Mouse (Mus musculus) forebrain, embryonic 13.5 days (tissue): Measurements from ENCODE around the gene Ablim1. TPM values are rescaled to one million over a fixed set of nuclear protein-coding genes. Genes with fewer than 3 reads are reported as not detected.

Experiments used
- ATAC-seq: fragments of 200-750 bp; cut with Nextera tagmentation; 2 replicates; pipeline ENCODE4 v1.8.0; 2017
- H3K27ac ChIP-seq: fragments of 300-500 bp; sonication (generic); 2 replicates; pipeline ENCODE4 v1.5.1; 2015; ENCODE audit warnings: inconsistent platforms, mild to moderate bottlenecking, moderate library complexity
- H3K27me3 ChIP-seq: fragments of 300-500 bp; sonication (generic); 2 replicates; pipeline ENCODE4 v1.6.1; 2015; ENCODE audit warnings: mild to moderate bottlenecking, inconsistent platforms
- H3K36me3 ChIP-seq: fragments of 300-500 bp; sonication (generic); 2 replicates; pipeline ENCODE4 v1.6.1; 2015; ENCODE audit warnings: mild to moderate bottlenecking, inconsistent platforms; ENCODE audit not compliant: poor library complexity, severe bottlenecking
- H3K4me1 ChIP-seq: fragments of 300-500 bp; sonication (generic); 2 replicates; pipeline ENCODE4 v1.6.1; 2015; ENCODE audit warnings: inconsistent platforms
- H3K4me2 ChIP-seq: fragments of 300-500 bp; sonication (generic); 2 replicates; pipeline ENCODE4 v1.6.1; 2015; ENCODE audit warnings: inconsistent platforms, mild to moderate bottlenecking, moderate library complexity
- H3K4me3 ChIP-seq: fragments of 300-500 bp; sonication (generic); 2 replicates; pipeline ENCODE4 v1.5.1; 2015; ENCODE audit warnings: mild to moderate bottlenecking, inconsistent platforms
- H3K9ac ChIP-seq: fragments of 300-500 bp; sonication (generic); 2 replicates; pipeline ENCODE4 v1.6.1; 2015; ENCODE audit warnings: mild to moderate bottlenecking, inconsistent platforms
- H3K9me3 ChIP-seq: fragments of 300-500 bp; sonication (generic); replicated peaks from 2 replicates; pipeline ENCODE4 v1.6.1; 2016; ENCODE audit warnings: inconsistent platforms
- WGBS: fragments of 180-500 bp; shearing (Covaris S2); methylation state at CpG from one replicate; pipeline ENCODE4 v1.1.7; 2015; 5-methylcytosine and 5-hydroxymethylcytosine counted together
- polyA plus RNA-seq: library from polyadenylated mRNA; unstranded; fragments of >200 nt; fragmentation: Nextera tagmentation; extraction: Ambion mirVana; gene quantifications from 2 replicates; pipeline ENCODE4 v1.2.1, GENCODE M21; 2015

Ablim1 gene
- polyA plus RNA-seq, 1 experiment from 2014 or later: 16.5 TPM

DNA sequence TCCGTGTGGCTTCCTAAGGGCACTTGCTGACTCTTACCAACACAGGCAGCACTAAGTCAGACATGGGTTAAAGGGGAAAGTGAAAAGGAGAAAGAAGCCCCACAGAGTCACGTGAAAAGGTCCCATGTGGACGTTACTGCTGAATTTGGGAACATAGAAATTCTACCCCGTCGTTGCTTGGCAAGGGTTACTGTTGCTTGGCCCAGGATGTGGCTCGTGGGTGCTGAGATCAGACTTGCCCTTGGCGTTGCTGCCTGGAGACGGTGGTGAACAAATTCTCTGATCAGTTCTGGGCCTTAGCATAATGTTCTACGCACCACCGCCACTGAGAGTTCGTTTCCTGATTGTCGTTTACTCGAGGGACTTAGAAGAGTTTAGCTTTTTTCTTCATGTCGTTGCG, 277.9 kb downstream of the Ablim1 start:
- Histone ChIP-seq H3K27ac (no peak overlapping the region), H3K27me3 (no peaks in the 10 kb centered on the region), H3K4me2 (no peak overlapping the region), H3K36me3 (peaks cover 3% of the 10 kb centered on the region; the same call in 1 of the 2 replicates), H3K4me3 (no peak overlapping the region), H3K9ac (no peak overlapping the region), H3K4me1 (no peaks in the 10 kb centered on the region), H3K9me3 (no peaks in the 10 kb centered on the region)
- WGBS: 88% methylated on average over 15 of the region's 15 CpGs
- no peak for ATAC-seq

GRCm38 (mm10) chr19:57031582-57031981, 283.1 kb downstream of the Ablim1 start:
- H3K9me3 ChIP-seq: no peaks in the 10 kb centered on the region
- no peaks in the 10 kb centered on the region for H3K27me3 ChIP-seq
- no peak overlapping the region for H3K27ac ChIP-seq
- no peaks in the 10 kb centered on the region for H3K4me1 ChIP-seq
- no peak for ATAC-seq
- H3K36me3 ChIP-seq: no peaks in the 10 kb centered on the region
- no peak overlapping the region for H3K4me3 ChIP-seq
- no peak overlapping the region for H3K4me2 ChIP-seq
- 74% methylated on average over 4 of the region's 4 CpGs for WGBS
- no peak overlapping the region for H3K9ac ChIP-seq

DNA sequence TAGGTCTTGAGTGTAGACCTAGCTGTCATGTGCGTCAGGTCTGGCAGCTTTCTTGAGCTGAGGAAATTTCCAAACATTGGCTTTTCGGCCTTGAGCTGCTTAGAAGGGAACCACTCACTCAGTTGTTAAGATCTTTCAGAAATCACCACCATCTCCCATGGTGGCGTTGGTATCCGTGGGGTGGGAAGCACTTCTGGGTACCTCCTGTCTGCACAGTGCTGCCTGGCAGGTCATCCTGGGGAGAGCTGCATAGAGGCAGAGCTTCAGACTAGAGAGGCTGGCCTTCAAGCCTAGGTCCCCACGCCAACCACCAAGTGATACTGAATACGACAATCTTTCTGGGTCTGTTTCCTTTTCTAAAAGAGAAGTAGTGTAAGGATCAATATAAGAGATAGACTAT, 285.3 kb downstream of the Ablim1 start:
- no peak overlapping the region for H3K4me3 ChIP-seq
- H3K36me3 ChIP-seq: no peaks in the 10 kb centered on the region
- H3K27ac ChIP-seq: no peak overlapping the region
- no peaks in the 10 kb centered on the region for H3K4me1 ChIP-seq
- H3K9me3 ChIP-seq: no peaks in the 10 kb centered on the region
- H3K27me3 ChIP-seq: no peaks in the 10 kb centered on the region
- H3K4me2 ChIP-seq: no peak overlapping the region
- no peak for ATAC-seq
- 97% methylated on average over 6 of the region's 6 CpGs for WGBS
- H3K9ac ChIP-seq: no peak overlapping the region

GRCm38 (mm10) chr19:57028327-57029179, 286.2 kb downstream of the Ablim1 start:
- H3K4me2 ChIP-seq: no peak overlapping the region
- no peaks in the 10 kb centered on the region for H3K36me3 ChIP-seq
- no peak overlapping the region for H3K9ac ChIP-seq
- H3K27ac ChIP-seq: no peak overlapping the region
- no peaks in the 10 kb centered on the region for H3K27me3 ChIP-seq
- H3K9me3 ChIP-seq: no peaks in the 10 kb centered on the region
- H3K4me1 ChIP-seq: no peaks in the 10 kb centered on the region
- H3K4me3 ChIP-seq: no peak overlapping the region
- ATAC-seq: no peak
- 35% methylated on average over 8 of the region's 8 CpGs for WGBS

- ATAC-seq: no peak
- Histone ChIP-seq H3K4me3 (no peak overlapping the region), H3K9ac (no peak overlapping the region), H3K9me3 (no peaks in the 10 kb centered on the region), H3K36me3 (no peaks in the 10 kb centered on the region), H3K4me2 (no peak overlapping the region), H3K27me3 (no peaks in the 10 kb centered on the region), H3K4me1 (no peaks in the 10 kb centered on the region), H3K27ac (no peak overlapping the region)
- 84% methylated on average over 4 of the region's 4 CpGs for WGBS
These were observed 288.2 kb downstream of the Ablim1 start for GRCm38 (mm10) chr19:57026501-57026900.

DNA sequence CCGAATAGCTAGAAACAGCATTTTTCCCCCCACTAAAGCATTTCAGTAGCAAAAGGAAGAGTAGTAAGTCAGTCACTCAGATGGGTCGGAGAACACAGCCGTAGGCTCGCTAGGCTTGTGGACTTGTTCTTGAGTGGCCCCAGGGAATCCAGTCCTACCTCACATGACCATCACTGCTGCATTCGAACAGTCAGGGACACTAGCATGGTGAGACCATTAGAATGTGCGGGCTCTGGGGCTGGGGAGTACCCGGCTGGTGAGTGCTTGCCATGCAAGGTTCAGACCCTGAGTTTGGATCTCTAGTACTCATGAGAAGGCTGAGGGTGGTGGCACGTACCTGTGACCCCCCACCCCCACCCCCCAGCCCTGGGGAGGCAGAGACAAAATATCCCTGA, 296.9 kb downstream of the Ablim1 start:
- ATAC-seq: no peak
- 83% methylated on average over 8 of the region's 8 CpGs for WGBS
- no peak overlapping the region for H3K9ac ChIP-seq

DNA sequence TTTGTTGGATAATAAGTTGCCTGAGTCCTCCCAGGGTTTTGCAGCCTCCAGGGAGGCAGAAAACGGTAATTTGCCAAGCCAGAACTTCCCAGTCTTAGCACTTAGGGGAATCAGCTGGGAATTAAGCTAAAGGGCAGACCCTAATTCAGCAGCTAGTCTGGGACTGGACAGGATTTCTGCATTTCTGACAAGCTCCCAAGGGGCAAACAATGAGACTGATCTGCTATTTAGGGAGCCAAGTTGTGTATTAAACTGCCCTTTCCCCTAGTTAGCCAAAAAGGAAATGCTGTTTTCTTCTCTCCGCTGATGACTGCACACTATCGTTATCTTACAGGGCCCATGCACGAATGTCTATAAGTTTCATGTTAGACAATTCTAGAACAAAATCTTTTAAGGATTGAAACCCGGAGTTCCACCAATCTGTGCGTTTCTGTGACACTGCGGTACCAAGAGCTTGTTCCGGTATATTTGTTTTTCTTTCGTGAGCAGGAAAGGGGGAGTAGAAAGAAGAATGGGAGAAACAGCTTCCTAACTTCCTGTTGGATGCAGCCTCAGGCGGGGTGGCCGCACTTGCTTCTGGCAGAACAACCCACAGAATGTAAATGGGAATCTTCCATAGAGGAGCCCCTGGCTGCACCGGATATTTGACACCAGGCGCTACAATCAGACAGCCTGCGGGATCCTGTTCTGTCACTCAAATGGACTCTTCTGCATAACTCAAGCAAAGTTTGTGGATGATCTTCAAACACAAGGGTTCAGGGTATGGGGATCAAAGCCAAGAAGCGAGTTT, 297.5 kb downstream of the Ablim1 start:
- WGBS: 63% methylated on average over 15 of the region's 15 CpGs
- no peak overlapping the region for H3K27ac ChIP-seq
- H3K36me3 ChIP-seq: no peaks in the 10 kb centered on the region
- ATAC-seq: no peak
- H3K4me2 ChIP-seq: no peak overlapping the region
- H3K27me3 ChIP-seq: no peaks in the 10 kb centered on the region
- H3K4me1 ChIP-seq: no peaks in the 10 kb centered on the region
- no peaks in the 10 kb centered on the region for H3K9me3 ChIP-seq
- no peak overlapping the region for H3K9ac ChIP-seq
- no peak overlapping the region for H3K4me3 ChIP-seq

More for the DNA sequence above, 296.9 kb downstream of the Ablim1 start:
- Histone ChIP-seq H3K27me3 (no peaks in the 10 kb centered on the region), H3K27ac (no peak overlapping the region), H3K36me3 (no peaks in the 10 kb centered on the region), H3K4me1 (no peaks in the 10 kb centered on the region), H3K4me3 (no peak overlapping the region), H3K9me3 (no peaks in the 10 kb centered on the region), H3K4me2 (no peak overlapping the region)

- 89% methylated on average over 3 of the region's 3 CpGs for WGBS
- Histone ChIP-seq H3K9ac (no peak overlapping the region), H3K27me3 (peaks cover 3% of the 10 kb centered on the region), H3K4me2 (no peak overlapping the region), H3K9me3 (no peaks in the 10 kb centered on the region), H3K27ac (no peak overlapping the region), H3K36me3 (no peaks in the 10 kb centered on the region), H3K4me3 (no peak overlapping the region), H3K4me1 (no peaks in the 10 kb centered on the region)
- ATAC-seq: no peak
These were observed 299.9 kb downstream of the Ablim1 start for GRCm38 (mm10) chr19:57014808-57015207.

DNA sequence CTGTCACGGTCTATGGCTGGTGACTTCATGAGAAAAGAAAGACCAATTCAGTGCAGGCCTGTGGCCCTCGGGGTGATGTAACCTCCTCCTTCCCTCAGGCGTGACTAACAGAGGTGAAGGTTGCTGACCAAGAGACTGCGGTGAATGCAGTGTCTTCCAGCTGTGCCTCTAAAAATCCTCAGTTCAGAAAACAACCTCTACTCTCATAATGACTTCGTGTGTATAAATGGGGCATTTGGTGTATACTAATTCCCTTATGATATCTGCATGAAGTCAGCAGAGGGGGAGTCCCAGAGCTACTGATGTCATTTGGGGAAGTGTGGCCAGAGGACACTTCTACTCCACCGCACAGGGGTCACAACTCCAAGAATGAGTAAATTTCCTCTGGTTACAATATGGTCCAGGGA, 301.4 kb downstream of the Ablim1 start:
- Histone ChIP-seq H3K4me2 (no peak overlapping the region), H3K9me3 (no peaks in the 10 kb centered on the region), H3K36me3 (no peaks in the 10 kb centered on the region), H3K4me3 (no peak overlapping the region), H3K4me1 (peaks cover 4% of the 10 kb centered on the region), H3K9ac (no peak overlapping the region), H3K27me3 (peaks cover 17% of the 10 kb centered on the region), H3K27ac (no peak overlapping the region)
- 59% methylated on average over 6 of the region's 6 CpGs for WGBS
- no peak for ATAC-seq

GRCm38 (mm10) chr19:57012068-57012467, 302.7 kb downstream of the Ablim1 start:
- Histone ChIP-seq H3K27ac (no peak overlapping the region), H3K9ac (no peak overlapping the region), H3K4me3 (no peak overlapping the region), H3K4me1 (peaks cover 15% of the 10 kb centered on the region), H3K27me3 (peaks cover 29% of the 10 kb centered on the region), H3K9me3 (no peaks in the 10 kb centered on the region), H3K4me2 (no peak overlapping the region), H3K36me3 (no peaks in the 10 kb centered on the region)
- WGBS: 71% methylated on average over 3 of the region's 3 CpGs
- no peak for ATAC-seq

GRCm38 (mm10) chr19:57010064-57010463, 304.7 kb downstream of the Ablim1 start:
- no peak overlapping the region for H3K4me2 ChIP-seq
- no peak overlapping the region for H3K4me3 ChIP-seq
- H3K9me3 ChIP-seq: no peaks in the 10 kb centered on the region
- no peak for ATAC-seq
- no peak overlapping the region for H3K9ac ChIP-seq
- peaks cover 39% of the 10 kb centered on the region for H3K27me3 ChIP-seq
- peaks cover 15% of the 10 kb centered on the region for H3K4me1 ChIP-seq
- no peak overlapping the region for H3K27ac ChIP-seq
- H3K36me3 ChIP-seq: no peaks in the 10 kb centered on the region
- WGBS: 34% methylated on average over 4 of the region's 4 CpGs

GRCm38 (mm10) chr19:57009653-57010052, 305.1 kb downstream of the Ablim1 start:
- Histone ChIP-seq H3K27me3 (peaks cover 39% of the 10 kb centered on the region), H3K4me2 (no peak overlapping the region), H3K4me3 (no peak overlapping the region), H3K9me3 (no peaks in the 10 kb centered on the region), H3K4me1 (peaks cover 15% of the 10 kb centered on the region), H3K9ac (no peak overlapping the region), H3K36me3 (no peaks in the 10 kb centered on the region), H3K27ac (no peak overlapping the region)
- WGBS: 45% methylated on average over 4 of the region's 4 CpGs
- no peak for ATAC-seq
